Mouse (Mus musculus) gastrocnemius, postnatal 14 days (tissue): ENCODE data around the gene Cast. TPM values are rescaled to one million over a fixed set of nuclear protein-coding genes. Genes with fewer than 3 reads are reported as not detected.

Experiments
- DNase-seq: peaks from one replicate; pipeline ENCODE4 v3.0.0; 2021; ENCODE audit warnings: mixed read lengths
- intact Hi-C: fragments of 180-260 bp; cut with DNase I; formaldehyde crosslinking; loops from one replicate; pipeline ENCODE4 v1.15.1; 2025; ENCODE audit warnings: low total_unique reads
- total RNA-seq, 2 experiments: library from RNA; stranded (reverse); gene quantifications; 2 replicates each; pipeline ENCODE4 v1.2.3; 2021

Cast gene
- total RNA-seq, 2 experiments from 2014 or later = 77.0 to 83.3 TPM

DNA sequence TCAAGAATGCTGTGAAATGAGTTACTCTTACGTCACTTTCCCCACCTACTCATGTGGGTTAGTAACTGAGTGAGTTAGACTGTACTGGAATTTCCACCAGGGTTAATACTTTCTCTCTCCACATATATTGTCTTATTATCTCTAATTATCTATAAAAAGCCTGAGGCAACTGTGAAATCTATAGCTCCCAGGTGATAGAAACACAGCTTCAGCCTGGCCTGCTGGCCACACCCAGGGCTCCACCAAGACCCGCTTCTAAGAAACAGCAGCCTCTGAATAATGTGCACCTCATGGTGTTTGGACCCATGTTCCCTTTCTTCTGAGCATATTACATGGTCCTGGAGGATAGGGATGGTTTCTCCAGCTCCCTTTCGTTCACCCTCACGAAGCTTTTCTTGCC is 74.9 kb downstream of the Cast start:
- intact Hi-C loops = no loop called here
- no peak for DNase-seq

DNA sequence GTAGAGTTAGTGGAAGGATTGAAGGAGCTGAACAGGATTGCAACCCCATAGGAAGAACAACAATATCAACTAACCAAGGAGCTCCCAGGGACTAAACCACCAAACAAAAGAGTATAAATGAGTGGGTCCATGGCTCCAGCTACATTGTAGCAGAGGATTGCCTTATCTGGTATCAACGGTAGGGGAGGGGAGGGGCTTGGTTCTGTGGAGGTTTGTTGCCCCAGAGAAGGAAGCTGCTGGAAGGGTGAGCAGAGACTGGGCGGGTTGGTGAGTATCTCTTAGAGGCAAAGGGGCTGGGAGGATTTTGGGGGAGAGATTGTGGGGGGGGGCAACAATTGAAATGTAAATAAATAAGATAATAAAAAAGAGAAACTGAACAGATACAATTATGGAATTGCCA is 89.6 kb downstream of the Cast start:
- intact Hi-C loops = no loop called here

GRCm38 (mm10) chr13:74696225-74696624 is 112.4 kb downstream of the Cast start:
- intact Hi-C loops = no loop called here
- no peak for DNase-seq

More for the DNA sequence above, 89.6 kb downstream of the Cast start:
- DNase-seq = no peak

DNA sequence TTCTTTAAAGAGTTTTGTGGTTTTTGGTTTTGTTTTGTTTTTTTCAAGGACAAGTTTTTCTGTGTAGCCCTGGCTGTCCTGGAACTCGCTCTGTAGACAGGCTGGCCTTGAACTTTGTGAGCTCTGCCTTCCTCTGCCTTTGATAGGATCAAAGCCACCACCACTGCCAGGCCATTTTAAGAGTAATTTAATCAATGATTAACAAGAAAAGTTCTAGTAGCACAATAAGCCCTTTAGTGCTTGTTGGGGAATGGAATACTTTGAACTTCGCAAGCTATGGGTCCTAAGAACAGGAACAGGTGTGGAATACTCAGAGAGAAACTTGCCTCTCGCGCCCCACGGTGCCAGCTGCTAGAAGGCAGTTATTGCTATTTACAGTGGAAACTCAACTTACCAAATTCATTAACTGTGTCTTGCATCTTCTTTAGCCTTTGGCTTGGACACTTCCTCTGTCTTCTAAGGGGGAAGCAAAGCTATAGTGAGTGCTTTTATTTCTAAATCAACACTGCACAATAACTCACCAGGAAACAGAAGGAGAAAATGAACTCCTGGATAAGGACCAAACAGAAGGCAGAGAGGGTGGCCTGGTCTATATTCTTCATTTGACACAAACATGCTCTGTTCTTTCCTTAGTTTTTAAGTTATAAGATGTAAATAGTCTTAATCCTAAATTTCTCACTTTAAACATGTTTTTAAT is 113.0 kb downstream of the Cast start:
- intact Hi-C loops = no loop called here

More for the DNA sequence above, 113.0 kb downstream of the Cast start:
- no peak for DNase-seq

Other genes with a start within 250 kb of the Cast start
- 10 to 100 TPM; 22.5 to 24.9 TPM for gene Erap1, start 169.2 kb downstream of the Cast start, total RNA-seq